Mouse (Mus musculus) limb, embryonic 12.5 days (tissue): ENCODE results near the gene Cblc. TPM values are rescaled to one million over a fixed set of nuclear protein-coding genes. Genes with fewer than 3 reads are reported as not detected.

Experiments used
- ATAC-seq: fragments of 200-750 bp; cut with Nextera tagmentation; 2 replicates; pipeline ENCODE4 v1.8.0; 2017; ENCODE audit warnings: low read depth, moderate TSS enrichment; ENCODE audit not compliant: insufficient number of reproducible peaks, insufficient read depth, low FRiP score, low TSS enrichment
- H3K27ac ChIP-seq: fragments of 300-500 bp; sonication (generic); 2 replicates; pipeline ENCODE4 v1.5.1; 2016; ENCODE audit warnings: mild to moderate bottlenecking, moderate library complexity
- H3K27me3 ChIP-seq: fragments of 300-500 bp; sonication (generic); 2 replicates; pipeline ENCODE4 v1.6.1; 2016; ENCODE audit warnings: mild to moderate bottlenecking, moderate library complexity
- H3K36me3 ChIP-seq: fragments of 300-500 bp; sonication (generic); 2 replicates; pipeline ENCODE4 v1.6.1; 2016; ENCODE audit warnings: mild to moderate bottlenecking, moderate library complexity
- H3K4me1 ChIP-seq: fragments of 300-500 bp; sonication (generic); replicated peaks from 2 replicates; pipeline ENCODE4 v1.6.1; 2016
- H3K4me2 ChIP-seq: fragments of 300-500 bp; sonication (generic); 2 replicates; pipeline ENCODE4 v1.6.1; 2016; ENCODE audit warnings: mild to moderate bottlenecking, moderate library complexity
- H3K4me3 ChIP-seq: fragments of 300-500 bp; sonication (generic); replicated peaks from 2 replicates; pipeline ENCODE4 v1.5.1; 2016; ENCODE audit warnings: mild to moderate bottlenecking
- H3K9ac ChIP-seq: fragments of 300-500 bp; sonication (generic); replicated peaks from 2 replicates; pipeline ENCODE4 v1.6.1; 2016; ENCODE audit warnings: mild to moderate bottlenecking, moderate library complexity
- H3K9me3 ChIP-seq: fragments of 300-500 bp; sonication (generic); 2 replicates; pipeline ENCODE4 v1.6.1; 2016; ENCODE audit warnings: mild to moderate bottlenecking, moderate library complexity
- WGBS: fragments of 180-500 bp; shearing (Covaris S2); methylation state at CpG from one replicate; pipeline ENCODE4 v1.1.7; 2016; 5-methylcytosine and 5-hydroxymethylcytosine counted together
- polyA plus RNA-seq: library from polyadenylated mRNA; unstranded; fragments of >200 nt; fragmentation: Nextera tagmentation; extraction: Ambion mirVana; gene quantifications from 2 replicates; pipeline ENCODE4 v1.2.1, GENCODE M21; 2016

Gene Cblc
- polyA plus RNA-seq, 1 experiment from 2014 or later = 2.8 TPM

GRCm38 (mm10) chr7:19818440-19818839 lies 21.8 kb upstream of the Cblc start:
- WGBS = 81% methylated on average over 5 of the region's 5 CpGs
- H3K4me2 ChIP-seq = no peak overlapping the region
- peaks cover 65% of the 10 kb centered on the region for H3K27me3 ChIP-seq
- no peak overlapping the region for H3K27ac ChIP-seq
- 0 out of 2 replicates have a peak, but pooled peaks cover 7% of the 10 kb centered on the region for H3K9me3 ChIP-seq
- H3K9ac ChIP-seq = no peak overlapping the region
- peaks cover 33% of the 10 kb centered on the region for H3K4me1 ChIP-seq
- no peaks in the 10 kb centered on the region for H3K36me3 ChIP-seq
- no peak overlapping the region for H3K4me3 ChIP-seq
- no peak for ATAC-seq

DNA sequence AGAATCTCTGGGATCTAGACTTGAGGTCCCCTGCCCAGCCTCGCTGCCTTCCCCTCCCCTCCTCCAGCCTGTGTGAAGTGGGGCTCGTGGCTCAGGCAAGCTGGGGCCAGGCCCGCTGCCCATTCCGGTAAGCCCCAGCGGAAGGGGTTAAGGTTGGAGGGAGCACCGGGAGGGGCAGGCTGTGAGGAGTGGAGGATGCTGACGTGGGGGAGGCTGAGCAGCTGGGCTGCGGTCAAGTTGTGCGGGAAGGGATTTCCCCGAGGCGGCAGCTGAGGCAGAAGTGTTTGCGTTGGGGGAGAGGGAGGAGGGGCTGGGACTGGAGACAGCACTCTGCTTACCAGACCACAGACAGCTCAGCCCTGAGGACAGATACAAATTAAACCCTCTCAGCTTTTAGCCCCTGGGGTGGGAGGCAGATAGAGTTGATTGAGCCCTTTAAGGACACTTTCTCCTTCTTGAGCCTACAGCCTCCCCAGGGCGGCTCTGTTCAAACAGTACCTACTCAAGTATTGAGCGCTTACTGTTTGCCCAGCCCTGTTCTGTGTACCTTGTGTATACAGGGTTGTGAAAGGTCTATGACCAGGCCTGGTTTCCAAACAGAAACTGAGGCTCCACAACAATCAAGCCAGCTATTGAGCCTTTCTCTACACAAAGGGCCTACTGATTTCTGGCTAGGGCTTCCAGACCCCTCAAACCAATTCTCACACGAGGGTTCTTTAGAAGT lies 20.9 kb upstream of the Cblc start:
- peak overlapping the region; percentile 74 for H3K4me2 ChIP-seq
- peak; percentile 48; the same call in 1 of the 2 replicates for ATAC-seq
- H3K36me3 ChIP-seq = no peaks in the 10 kb centered on the region
- H3K27me3 ChIP-seq = peaks cover 65% of the 10 kb centered on the region
- H3K9ac ChIP-seq = peak overlapping the region; percentile 50; the same call in 1 of the 2 replicates
- H3K4me3 ChIP-seq = peak overlapping the region; percentile 38
- peak overlapping the region; percentile 50 for H3K27ac ChIP-seq
- H3K4me1 ChIP-seq = peaks cover 29% of the 10 kb centered on the region
- 6% methylated on average over 14 of the region's 15 CpGs for WGBS
- H3K9me3 ChIP-seq = 0 out of 2 replicates have a peak, but pooled peaks cover 7% of the 10 kb centered on the region

- Histone ChIP-seq H3K4me3 (peak overlapping the region; percentile 38), H3K9ac (peak overlapping the region; percentile 31), H3K4me1 (peaks cover 25% of the 10 kb centered on the region), H3K4me2 (peak overlapping the region; percentile 74), H3K9me3 (0 out of 2 replicates have a peak, but pooled peaks cover 7% of the 10 kb centered on the region), H3K27me3 (peaks cover 65% of the 10 kb centered on the region), H3K36me3 (no peaks in the 10 kb centered on the region), H3K27ac (no peak overlapping the region; the same call in 1 of the 2 replicates)
- under 1% methylated on average over 27 of the region's 28 CpGs for WGBS
- ATAC-seq = no peak
These were observed 19.7 kb upstream of the Cblc start for GRCm38 (mm10) chr7:19816224-19816771.

GRCm38 (mm10) chr7:19815296-19816223 lies 19.0 kb upstream of the Cblc start:
- peaks cover 65% of the 10 kb centered on the region for H3K27me3 ChIP-seq
- peak overlapping the region; percentile 38 for H3K4me3 ChIP-seq
- peak overlapping the region; percentile 74 for H3K4me2 ChIP-seq
- 0 out of 2 replicates have a peak, but pooled peaks cover 3% of the 10 kb centered on the region for H3K9me3 ChIP-seq
- ATAC-seq = peak; percentile 22; the same call in 1 of the 2 replicates
- peaks cover 30% of the 10 kb centered on the region for H3K4me1 ChIP-seq
- H3K36me3 ChIP-seq = no peaks in the 10 kb centered on the region
- peak overlapping the region; percentile 31 for H3K9ac ChIP-seq
- H3K27ac ChIP-seq = no peak overlapping the region
- 33% methylated on average over 17 of the region's 17 CpGs for WGBS

GRCm38 (mm10) chr7:19813579-19814122 lies 17.0 kb upstream of the Cblc start:
- peaks cover 72% of the 10 kb centered on the region for H3K27me3 ChIP-seq
- H3K4me1 ChIP-seq = peaks cover 33% of the 10 kb centered on the region

DNA sequence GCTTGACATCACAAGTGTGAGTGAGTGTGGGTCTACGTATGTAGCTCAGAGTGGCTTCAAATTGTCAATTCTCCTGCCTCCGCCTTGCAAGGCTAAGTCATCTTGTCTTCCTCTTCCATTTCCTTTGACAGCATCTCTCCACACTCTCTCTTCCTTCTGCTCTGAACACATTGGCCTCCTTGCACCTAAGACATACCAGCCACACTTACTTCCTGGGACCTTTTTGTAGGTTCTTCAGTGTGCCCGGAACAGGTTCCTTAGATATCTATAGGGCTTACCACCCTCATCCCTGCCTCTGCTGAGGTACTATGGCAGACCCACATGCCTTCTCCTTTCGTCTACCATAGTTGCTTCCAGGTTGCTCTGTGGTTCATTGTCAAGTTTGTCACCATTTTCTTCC lies 16.6 kb upstream of the Cblc start:
- 85% methylated on average over 4 of the region's 4 CpGs for WGBS
- Histone ChIP-seq H3K27me3 (peaks cover 74% of the 10 kb centered on the region), H3K4me2 (no peak overlapping the region)

More at GRCm38 (mm10) chr7:19813579-19814122, 17.0 kb upstream of the Cblc start:
- 0 out of 2 replicates have a peak, but pooled peaks cover 3% of the 10 kb centered on the region for H3K9me3 ChIP-seq
- H3K9ac ChIP-seq = no peak overlapping the region
- WGBS = 82% methylated on average over 6 of the region's 6 CpGs
- H3K4me2 ChIP-seq = no peak overlapping the region
- no peak for ATAC-seq
- H3K36me3 ChIP-seq = no peaks in the 10 kb centered on the region
- H3K4me3 ChIP-seq = no peak overlapping the region
- H3K27ac ChIP-seq = no peak overlapping the region

DNA sequence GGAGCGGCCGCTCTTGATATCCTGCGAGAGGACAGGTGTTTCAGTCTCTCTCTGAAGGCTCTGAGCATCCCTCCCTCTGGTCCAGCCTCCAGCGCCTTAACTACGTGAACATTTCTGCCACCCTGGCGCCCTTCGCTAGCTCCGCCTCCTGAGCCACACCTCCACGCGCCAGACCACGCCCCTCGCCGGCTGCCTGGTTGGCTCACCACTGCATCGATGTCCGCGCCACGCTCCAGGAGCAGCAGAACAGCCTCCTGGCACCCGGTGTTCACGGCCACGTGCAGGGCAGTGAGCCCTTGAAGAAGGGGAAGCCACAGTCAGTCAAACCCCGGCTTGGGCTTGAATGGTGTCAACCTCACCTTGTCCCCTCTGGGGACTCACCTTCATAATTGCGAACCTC lies 14.5 kb upstream of the Cblc start:
- H3K4me1 ChIP-seq = peaks cover 16% of the 10 kb centered on the region
- ATAC-seq = peak; percentile 33; the same call in 1 of the 2 replicates
- 0 out of 2 replicates have a peak, but pooled peaks cover 3% of the 10 kb centered on the region for H3K9me3 ChIP-seq
- no peak overlapping the region for H3K9ac ChIP-seq
- no peaks in the 10 kb centered on the region for H3K36me3 ChIP-seq
- H3K4me3 ChIP-seq = peak overlapping the region; percentile 14
- 4% methylated on average over 22 of the region's 22 CpGs for WGBS
- peak overlapping the region; percentile 45 for H3K4me2 ChIP-seq
- no peak overlapping the region for H3K27ac ChIP-seq
- peaks cover 69% of the 10 kb centered on the region for H3K27me3 ChIP-seq

More for the DNA sequence above, 16.6 kb upstream of the Cblc start:
- Histone ChIP-seq H3K4me1 (peaks cover 33% of the 10 kb centered on the region), H3K27ac (no peak overlapping the region), H3K9ac (no peak overlapping the region), H3K36me3 (no peaks in the 10 kb centered on the region), H3K4me3 (no peak overlapping the region), H3K9me3 (0 out of 2 replicates have a peak, but pooled peaks cover 3% of the 10 kb centered on the region)
- ATAC-seq = no peak

GRCm38 (mm10) chr7:19809369-19809768 lies 12.8 kb upstream of the Cblc start:
- Histone ChIP-seq H3K27ac (no peak overlapping the region), H3K36me3 (no peaks in the 10 kb centered on the region), H3K9me3 (peaks cover 5% of the 10 kb centered on the region; the same call in 1 of the 2 replicates), H3K4me2 (peak overlapping the region; percentile 50), H3K27me3 (peaks cover 60% of the 10 kb centered on the region), H3K9ac (no peak overlapping the region; the same call in 1 of the 2 replicates), H3K4me1 (peaks cover 9% of the 10 kb centered on the region; the same call in 1 of the 2 replicates), H3K4me3 (peak overlapping the region; percentile 29)
- 0 out of 2 replicates have a peak, but pooled peaks have one; percentile 9 for ATAC-seq
- 1% methylated on average over 27 of the region's 27 CpGs for WGBS

DNA sequence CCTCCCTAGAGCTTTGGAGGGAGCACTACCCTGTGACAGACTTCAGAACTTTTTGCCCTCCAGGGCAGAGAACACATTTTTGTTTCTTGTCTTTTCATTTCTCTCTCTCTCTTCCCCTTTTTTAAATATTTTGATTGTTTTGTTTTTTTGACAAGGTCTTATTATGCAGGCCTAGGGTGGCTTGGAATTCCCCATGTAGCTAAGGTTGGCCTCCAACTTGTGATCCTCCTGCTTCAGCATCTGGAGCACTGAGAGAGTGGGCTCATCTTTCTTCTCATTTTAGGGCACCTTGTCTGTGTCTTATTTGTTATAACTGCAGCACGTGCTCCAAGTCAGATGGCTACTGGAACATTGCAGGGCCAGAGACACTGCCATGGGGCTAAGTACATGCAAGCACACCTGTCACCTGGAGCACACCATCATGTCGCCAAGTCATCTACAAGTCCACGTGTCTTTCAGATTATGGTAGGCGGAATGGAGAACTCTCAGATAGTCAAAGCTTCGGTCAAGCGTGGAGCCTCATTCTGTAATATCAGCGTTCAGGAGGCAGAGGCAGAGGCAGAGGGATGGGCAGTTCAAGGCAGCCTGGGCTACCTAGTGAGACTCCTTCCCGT lies 9.9 kb upstream of the Cblc start:
- H3K4me2 ChIP-seq = no peak overlapping the region
- H3K27me3 ChIP-seq = peaks cover 43% of the 10 kb centered on the region
- no peak overlapping the region for H3K4me3 ChIP-seq
- peaks cover 5% of the 10 kb centered on the region; the same call in 1 of the 2 replicates for H3K9me3 ChIP-seq
- no peak overlapping the region for H3K9ac ChIP-seq
- WGBS = 84% methylated on average over 8 of the region's 8 CpGs
- H3K27ac ChIP-seq = no peak overlapping the region
- no peaks in the 10 kb centered on the region for H3K36me3 ChIP-seq
- peaks cover 9% of the 10 kb centered on the region; the same call in 1 of the 2 replicates for H3K4me1 ChIP-seq
- no peak for ATAC-seq

GRCm38 (mm10) chr7:19802995-19803394 lies 6.4 kb upstream of the Cblc start:
- ATAC-seq = no peak
- no peak overlapping the region for H3K4me2 ChIP-seq
- H3K36me3 ChIP-seq = no peaks in the 10 kb centered on the region
- H3K27ac ChIP-seq = no peak overlapping the region
- H3K4me3 ChIP-seq = no peak overlapping the region
- H3K4me1 ChIP-seq = no peaks in the 10 kb centered on the region
- H3K27me3 ChIP-seq = peaks cover 11% of the 10 kb centered on the region
- 21% methylated on average over 7 of the region's 7 CpGs for WGBS
- no peak overlapping the region for H3K9ac ChIP-seq
- H3K9me3 ChIP-seq = peaks cover 5% of the 10 kb centered on the region; the same call in 1 of the 2 replicates
